In genomic region chr15:98835291-98835690, GRCm38 (mm10) we compare ENCODE assay signal across 25 mouse cellular contexts. TPM values are rescaled to one million over a fixed set of nuclear protein-coding genes. Genes with fewer than 3 reads are reported as not detected.
DNase-seq lines count a peak whose midpoint lies in the region; ATAC-seq and TF ChIP-seq lines count a peak whose summit lies in the region.
"Had no signal": no experiment of that assay in that cellular context is flagged by ENCODE, and none has a peak within 500 bp of the region (broad histone marks: within the 10 kb centered on the region; RNA-seq: fewer than 3 reads in every experiment).

No protein-coding gene starts in this region.

- H3K9ac ChIP-seq in heart, embryonic 12.5 days = no peak overlapping the region
- H3K9ac ChIP-seq in heart, postnatal 0 days (replicated peaks; ENCODE audit: low read depth, low read length) = no peak overlapping the region
- H3K9ac ChIP-seq in heart, adult 2 months (ENCODE audit: low read depth, low read length) = no peak overlapping the region
- H3K9ac ChIP-seq in liver, embryonic 13.5 days = peak overlapping the region; percentile 1; the same call in 1 of the 2 replicates
- H3K9ac ChIP-seq in liver, postnatal 0 days (replicated peaks) = no peak overlapping the region
- H3K9ac ChIP-seq in ES-E14 (ENCODE audit: insufficient read depth, low read depth, low read length, poor library complexity, severe bottlenecking) = 0 out of 2 replicates have a peak overlapping the region, but pooled peaks have one; percentile 37
- H3K9ac ChIP-seq: forebrain, embryonic 13.5 days; forebrain, postnatal 0 days; hindbrain, embryonic 12.5 days had no signal

- H3K4me1 ChIP-seq in heart, embryonic 12.5 days (replicated peaks) = peaks cover 22% of the 10 kb centered on the region
- no peaks in the 10 kb centered on the region; the same call in 1 of the 2 replicates for H3K4me1 ChIP-seq in heart, postnatal 0 days (ENCODE audit: control insufficient read depth, insufficient read depth)
- peaks cover 3% of the 10 kb centered on the region; the same call in 1 of the 2 replicates for H3K4me1 ChIP-seq in heart, adult 2 months (ENCODE audit: control insufficient read depth, insufficient read depth, low read length)
- H3K4me1 ChIP-seq in liver, embryonic 13.5 days (replicated peaks) = peaks cover 70% of the 10 kb centered on the region
- H3K4me1 ChIP-seq in liver, postnatal 0 days (ENCODE audit: insufficient read depth) = peaks cover 22% of the 10 kb centered on the region
- H3K4me1 ChIP-seq in ES-E14 (ENCODE audit: control insufficient read depth in 2 of 2, insufficient read depth in 2 of 2, low read length in 2 of 2, poor library complexity in 1 of 2) = peaks cover under 1 to 15% of the 10 kb centered on the region in 2 experiments; a peak in 2 of 4 replicates

- peak overlapping the region; percentile 45; the same call in 1 of the 2 replicates for H3K27ac ChIP-seq in heart, embryonic 12.5 days (ENCODE audit: poor library complexity, severe bottlenecking)
- peak overlapping the region; percentile 11; the same call in 1 of the 2 replicates for H3K27ac ChIP-seq in heart, postnatal 0 days (ENCODE audit: low read depth)
- no peak overlapping the region for H3K27ac ChIP-seq in heart, adult 2 months
- H3K27ac ChIP-seq in liver, embryonic 13.5 days = peak overlapping the region; percentile 99
- no peak overlapping the region for H3K27ac ChIP-seq in liver, postnatal 0 days (ENCODE audit: low read depth)
- H3K27ac ChIP-seq in ES-E14 (ENCODE audit: insufficient read depth, low read depth, low read length, poor library complexity, severe bottlenecking) = no peak overlapping the region
- H3K27ac ChIP-seq: embryonic facial prominence, embryonic 10.5 days; forebrain, embryonic 13.5 days; hindbrain, embryonic 12.5 days; hindbrain, postnatal 0 days had no signal

- peaks cover 73% of the 10 kb centered on the region for H3K36me3 ChIP-seq in heart, embryonic 12.5 days
- peaks cover 71% of the 10 kb centered on the region for H3K36me3 ChIP-seq in heart, postnatal 0 days (replicated peaks; ENCODE audit: control insufficient read depth, insufficient read depth, low read length)
- no peaks in the 10 kb centered on the region for H3K36me3 ChIP-seq in heart, adult 2 months (ENCODE audit: control insufficient read depth, insufficient read depth, low read length)
- H3K36me3 ChIP-seq in liver, embryonic 13.5 days = peaks cover 77% of the 10 kb centered on the region
- peaks cover 69% of the 10 kb centered on the region for H3K36me3 ChIP-seq in liver, postnatal 0 days (replicated peaks; ENCODE audit: insufficient read depth, low read length)
- H3K36me3 ChIP-seq in ES-E14 (ENCODE audit: control insufficient read depth, insufficient read depth, low read length, poor library complexity, severe bottlenecking) = peaks cover 62% of the 10 kb centered on the region

- DNase-seq in heart, adult 18-20 months = no peak
- DNase-seq in heart, postnatal 0 days (ENCODE audit: low spot score) = no peak
- DNase-seq in heart, adult 2 months = no peak
- no peak for DNase-seq in liver, embryonic 13.5 days
- DNase-seq in liver, postnatal 0 days = no peak
- no peak for DNase-seq in ES-E14 (ENCODE audit: low read depth, low spot score)
- DNase-seq: adrenal gland, adult 8-10 months; adrenal gland, postnatal 36 days; cerebellum, adult 2 months; cerebellum, postnatal 10 days; forebrain, postnatal 0 days; gastrocnemius, postnatal 14 days; heart, postnatal 10 days; kidney, adult 11 months had no signal

- WGBS in heart, embryonic 12.5 days = 75% methylated on average over 14 of the region's 14 CpGs
- 62% methylated on average over 14 of the region's 14 CpGs for WGBS in heart, postnatal 0 days
- WGBS in heart, adult 2 months = 81% methylated on average over 14 of the region's 14 CpGs
- 87% methylated on average over 14 of the region's 14 CpGs for WGBS in liver, embryonic 13.5 days (ENCODE audit: insufficient replicate concordance)
- WGBS in liver, postnatal 0 days (ENCODE audit: insufficient replicate concordance) = 91% methylated on average over 14 of the region's 14 CpGs

- intact Hi-C loops in heart, adult 2 months (cut with DNase I) = no loop called here

- H3K9me3 ChIP-seq in heart, embryonic 12.5 days (replicated peaks) = no peaks in the 10 kb centered on the region
- no peaks in the 10 kb centered on the region for H3K9me3 ChIP-seq in heart, postnatal 0 days (replicated peaks; ENCODE audit: control insufficient read depth, low read length)
- H3K9me3 ChIP-seq in liver, embryonic 13.5 days (replicated peaks) = no peaks in the 10 kb centered on the region
- H3K9me3 ChIP-seq in liver, postnatal 0 days (ENCODE audit: low read length) = no peaks in the 10 kb centered on the region
- no peaks in the 10 kb centered on the region for H3K9me3 ChIP-seq in ES-E14 (ENCODE audit: control insufficient read depth, insufficient read depth, low read depth, low read length)
- H3K9me3 ChIP-seq: embryonic facial prominence, embryonic 10.5 days; forebrain, embryonic 13.5 days; G1E; hindbrain, embryonic 12.5 days had no signal

- no peaks in the 10 kb centered on the region for H3K79me2 ChIP-seq in heart, adult 2 months (replicated peaks; ENCODE audit: control insufficient read depth, insufficient read depth, low read length)

- ATAC-seq in heart, embryonic 12.5 days (ENCODE audit: insufficient number of reproducible peaks, low FRiP score) = no peak
- no peak for ATAC-seq in heart, postnatal 0 days (ENCODE audit: insufficient read depth, low read depth)
- no peak for ATAC-seq in liver, embryonic 13.5 days (ENCODE audit: low read depth)
- no peak for ATAC-seq in liver, postnatal 0 days
- ATAC-seq: forebrain, embryonic 13.5 days; forebrain, postnatal 0 days; hindbrain, postnatal 0 days had no signal

- H3K27me3 ChIP-seq in heart, embryonic 12.5 days (replicated peaks) = no peaks in the 10 kb centered on the region
- H3K27me3 ChIP-seq in heart, postnatal 0 days (ENCODE audit: control insufficient read depth, insufficient read depth, low read length) = no peaks in the 10 kb centered on the region
- no peaks in the 10 kb centered on the region for H3K27me3 ChIP-seq in heart, adult 2 months (ENCODE audit: control insufficient read depth, insufficient read depth, low read length)
- H3K27me3 ChIP-seq in liver, embryonic 13.5 days = no peaks in the 10 kb centered on the region
- no peaks in the 10 kb centered on the region for H3K27me3 ChIP-seq in liver, postnatal 0 days (ENCODE audit: insufficient read depth, low read length)
- H3K27me3 ChIP-seq: CH12.LX; forebrain, embryonic 13.5 days; hindbrain, embryonic 12.5 days had no signal

- TF ChIP-seq EP300 in heart, postnatal 0 days (IDR thresholded peaks at IDR 0.05; ENCODE audit: low read depth) = no peak
- no peak for TF ChIP-seq EP300 in heart, adult 2 months (IDR thresholded peaks at IDR 0.05; ENCODE audit: insufficient read depth, low read depth, low read length)
- TF ChIP-seq EP300 in liver, postnatal 0 days (IDR thresholded peaks at IDR 0.05; ENCODE audit: low read depth) = no peak

- TF ChIP-seq CTCF in heart, postnatal 0 days (IDR thresholded peaks at IDR 0.05; ENCODE audit: low read depth) = no peak
- no peak for TF ChIP-seq CTCF in heart, adult 2 months (IDR thresholded peaks at IDR 0.05)
- TF ChIP-seq CTCF in liver, postnatal 0 days (IDR thresholded peaks at IDR 0.05; ENCODE audit: low read depth) = no peak

- in situ Hi-C loops in ES-E14 (cut with MboI; ENCODE audit: low sequenced_read_pairs in 2 of 2, unreplicated experiment in 2 of 2) = no loop called here

- no peak for TF ChIP-seq POLR2A in heart, adult 2 months (IDR thresholded peaks at IDR 0.05; ENCODE audit: insufficient read depth, low read depth, low read length)

- H3K4me3 ChIP-seq in heart, embryonic 12.5 days = no peak overlapping the region
- H3K4me3 ChIP-seq in heart, postnatal 0 days (ENCODE audit: low read depth, low read length) = no peak overlapping the region
- H3K4me3 ChIP-seq in heart, adult 2 months = no peak overlapping the region
- no peak overlapping the region for H3K4me3 ChIP-seq in liver, embryonic 13.5 days (replicated peaks)
- H3K4me3 ChIP-seq in liver, postnatal 0 days (ENCODE audit: low read depth, low read length) = no peak overlapping the region
- peak overlapping the region in 1 of 2 experiments; percentile 14; a peak in 1 of 4 replicates for H3K4me3 ChIP-seq in ES-E14 (ENCODE audit: insufficient read depth in 1 of 2, low read depth in 1 of 2, low read length in 2 of 2, poor library complexity in 1 of 2, severe bottlenecking in 1 of 2)
- H3K4me3 ChIP-seq: embryonic facial prominence, embryonic 10.5 days; forebrain, embryonic 13.5 days; hindbrain, embryonic 12.5 days had no signal

- H3K4me2 ChIP-seq in heart, embryonic 12.5 days = no peak overlapping the region
- H3K4me2 ChIP-seq in heart, postnatal 0 days (ENCODE audit: low read depth, low read length) = no peak overlapping the region
- no peak overlapping the region for H3K4me2 ChIP-seq in liver, embryonic 13.5 days
- no peak overlapping the region for H3K4me2 ChIP-seq in liver, postnatal 0 days (ENCODE audit: low read depth, low read length)
- H3K4me2 ChIP-seq: forebrain, embryonic 13.5 days; hindbrain, embryonic 12.5 days had no signal

RNA-seq across cellular contexts. Expression of gene Prkag1, which starts 4.0 kb away (rescaled TPM):
- 81.5 and 83.5 TPM in 2 replicates for polyA plus RNA-seq in heart, embryonic 12.5 days (2016; fragmentation: Nextera tagmentation; extraction: Ambion mirVana)
- 100 to 1,000 TPM; 107 to 125 TPM for total RNA-seq in heart, adult 18-20 months (2021)
- 115 and 134 TPM in 2 replicates for total RNA-seq in heart, postnatal 0 days (2014; rRNA removed; ENCODE audit: low replicate concordance)
- polyA plus RNA-seq in heart, postnatal 0 days (2015; fragmentation: Nextera tagmentation; extraction: Ambion mirVana) = 113 and 114 TPM in 2 replicates
- 100 to 1,000 TPM; 104 to 114 TPM for total RNA-seq in heart, adult 2 months (2021)
- 95.7 and 200 TPM in 2 replicates for polyA plus RNA-seq in heart, adult 2 months (2012; rRNA removed)
- polyA plus RNA-seq in liver, embryonic 13.5 days (2015; fragmentation: Nextera tagmentation; extraction: Ambion mirVana) = 116 and 117 TPM in 2 replicates
- 42.0 and 47.4 TPM in 2 replicates for polyA plus RNA-seq in liver, postnatal 0 days (2015; fragmentation: Nextera tagmentation; extraction: Ambion mirVana)
- 36.6 and 54.7 TPM in 2 replicates for total RNA-seq in ES-E14 (2012; rRNA removed)

RNA-seq across cellular contexts. Expression of gene Ddn, which starts 26.0 kb away (rescaled TPM):
- 0.04 and 0.14 TPM in 2 replicates for polyA plus RNA-seq in heart, embryonic 12.5 days (2016; fragmentation: Nextera tagmentation; extraction: Ambion mirVana)
- under 1 TPM; 0.64 to 0.79 TPM for total RNA-seq in heart, adult 18-20 months (2021)
- total RNA-seq in heart, postnatal 0 days (2014; rRNA removed; ENCODE audit: low replicate concordance) = 1.4 and 1.9 TPM in 2 replicates
- 0.11 TPM in 2 replicates for polyA plus RNA-seq in heart, postnatal 0 days (2015; fragmentation: Nextera tagmentation; extraction: Ambion mirVana)
- total RNA-seq in heart, adult 2 months (2021) = under 1 TPM; 0.45 to 0.50 TPM
- 0.12 and 0.23 TPM in 2 replicates for polyA plus RNA-seq in heart, adult 2 months (2012; rRNA removed)
- polyA plus RNA-seq in liver, embryonic 13.5 days (2015; fragmentation: Nextera tagmentation; extraction: Ambion mirVana) = not detected in 2 replicates
- polyA plus RNA-seq in liver, postnatal 0 days (2015; fragmentation: Nextera tagmentation; extraction: Ambion mirVana) = not detected in 2 replicates
- 0.11 and 0.22 TPM in 2 replicates for total RNA-seq in ES-E14 (2012; rRNA removed)
- polyA plus RNA-seq: embryonic facial prominence, embryonic 10.5 days; embryonic facial prominence, embryonic 14.5 days; intestine, embryonic 14.5 days had no signal

RNA-seq across cellular contexts. Expression of gene Kmt2d, which starts 35.7 kb away (rescaled TPM):
- 9.2 and 10.3 TPM in 2 replicates for polyA plus RNA-seq in heart, embryonic 12.5 days (2016; fragmentation: Nextera tagmentation; extraction: Ambion mirVana)
- 10 to 100 TPM; 47.0 to 58.4 TPM for total RNA-seq in heart, adult 18-20 months (2021)
- total RNA-seq in heart, postnatal 0 days (2014; rRNA removed; ENCODE audit: low replicate concordance) = 31.6 and 34.4 TPM in 2 replicates
- polyA plus RNA-seq in heart, postnatal 0 days (2015; fragmentation: Nextera tagmentation; extraction: Ambion mirVana) = 5.5 and 6.0 TPM in 2 replicates
- total RNA-seq in heart, adult 2 months (2021) = 10 to 100 TPM; 51.3 to 56.5 TPM
- polyA plus RNA-seq in heart, adult 2 months (2012; rRNA removed) = 17.1 and 17.7 TPM in 2 replicates
- polyA plus RNA-seq in liver, embryonic 13.5 days (2015; fragmentation: Nextera tagmentation; extraction: Ambion mirVana) = 4.0 and 4.2 TPM in 2 replicates
- 3.0 and 3.6 TPM in 2 replicates for polyA plus RNA-seq in liver, postnatal 0 days (2015; fragmentation: Nextera tagmentation; extraction: Ambion mirVana)
- 30.7 and 35.9 TPM in 2 replicates for total RNA-seq in ES-E14 (2012; rRNA removed)

RNA-seq across cellular contexts. Expression of gene Wnt1, which starts 45.6 kb away (rescaled TPM):
- polyA plus RNA-seq in heart, embryonic 12.5 days (2016; fragmentation: Nextera tagmentation; extraction: Ambion mirVana) = not detected in 2 replicates
- total RNA-seq in heart, adult 18-20 months (2021) = not detected
- not detected in 2 replicates for total RNA-seq in heart, postnatal 0 days (2014; rRNA removed; ENCODE audit: low replicate concordance)
- not detected in 2 replicates for polyA plus RNA-seq in heart, postnatal 0 days (2015; fragmentation: Nextera tagmentation; extraction: Ambion mirVana)
- total RNA-seq in heart, adult 2 months (2021) = not detected
- not detected in 2 replicates for polyA plus RNA-seq in heart, adult 2 months (2012; rRNA removed)
- not detected in 2 replicates for polyA plus RNA-seq in liver, embryonic 13.5 days (2015; fragmentation: Nextera tagmentation; extraction: Ambion mirVana)
- polyA plus RNA-seq in liver, postnatal 0 days (2015; fragmentation: Nextera tagmentation; extraction: Ambion mirVana) = not detected in 2 replicates
- total RNA-seq in ES-E14 (2012; rRNA removed) = not detected in 2 replicates
- total RNA-seq: adrenal gland, adult 8-10 months; adrenal gland, postnatal 36 days; CH12.LX; forebrain, postnatal 0 days; G1E; gastrocnemius, adult 18-20 months; heart, postnatal 10 days had no signal
- polyA plus RNA-seq: cerebellum, adult 2 months; forebrain, embryonic 13.5 days; G1E; gonadal fat pad, adult 2 months; intestine, embryonic 14.5 days had no signal

RNA-seq across cellular contexts. Expression of gene Wnt10b, which starts 57.3 kb away (rescaled TPM):
- polyA plus RNA-seq in heart, embryonic 12.5 days (2016; fragmentation: Nextera tagmentation; extraction: Ambion mirVana) = not detected in 2 replicates
- total RNA-seq in heart, adult 18-20 months (2021) = under 1 TPM; 0.10 to 0.20 TPM
- not detected in 2 replicates for total RNA-seq in heart, postnatal 0 days (2014; rRNA removed; ENCODE audit: low replicate concordance)
- polyA plus RNA-seq in heart, postnatal 0 days (2015; fragmentation: Nextera tagmentation; extraction: Ambion mirVana) = 0.07 TPM in 1 of 2 replicates, not detected in the other
- under 1 TPM; 0.20 to 0.29 TPM for total RNA-seq in heart, adult 2 months (2021)
- polyA plus RNA-seq in heart, adult 2 months (2012; rRNA removed) = 0.23 and 0.70 TPM in 2 replicates
- not detected in 2 replicates for polyA plus RNA-seq in liver, embryonic 13.5 days (2015; fragmentation: Nextera tagmentation; extraction: Ambion mirVana)
- polyA plus RNA-seq in liver, postnatal 0 days (2015; fragmentation: Nextera tagmentation; extraction: Ambion mirVana) = 0.04 and 0.08 TPM in 2 replicates
- 1.1 and 1.3 TPM in 2 replicates for total RNA-seq in ES-E14 (2012; rRNA removed)
- polyA plus RNA-seq: forebrain, embryonic 13.5 days; forebrain, postnatal 0 days; hindbrain, postnatal 0 days had no signal

Comparison
In these comparisons a context has a peak if more than half of its experiments do, and no peak if none do; other contexts are left out.
1. H3K27ac ChIP-seq: peak in heart, embryonic 12.5 days (single experiment), heart, postnatal 0 days (single experiment) and liver, embryonic 13.5 days (single experiment); none in heart, adult 2 months (single experiment), liver, postnatal 0 days (single experiment) and ES-E14 (single experiment).
2. H3K9ac ChIP-seq: peak in liver, embryonic 13.5 days (single experiment) and ES-E14 (single experiment); none in heart, embryonic 12.5 days (single experiment), heart, postnatal 0 days (single experiment), heart, adult 2 months (single experiment) and liver, postnatal 0 days (single experiment).